Mouse (Mus musculus) E14TG2a.4 (cell line): ENCODE data around the gene Rab40b.

Source experiments
- CTCF ChIP-seq: conservative IDR thresholded peaks from 2 replicates; pipeline ENCODE4 v1.5.1; 2014; ENCODE audit warnings: low read length
- NANOG ChIP-seq: IDR thresholded peaks from 2 replicates; pipeline ENCODE4 v1.6.1; 2014; ENCODE audit warnings: borderline replicate concordance, low read length, mixed read lengths
- POU5F1 ChIP-seq: IDR thresholded peaks from 2 replicates; pipeline ENCODE4 v1.6.1; 2014; ENCODE audit warnings: low read length, borderline replicate concordance

DNA sequence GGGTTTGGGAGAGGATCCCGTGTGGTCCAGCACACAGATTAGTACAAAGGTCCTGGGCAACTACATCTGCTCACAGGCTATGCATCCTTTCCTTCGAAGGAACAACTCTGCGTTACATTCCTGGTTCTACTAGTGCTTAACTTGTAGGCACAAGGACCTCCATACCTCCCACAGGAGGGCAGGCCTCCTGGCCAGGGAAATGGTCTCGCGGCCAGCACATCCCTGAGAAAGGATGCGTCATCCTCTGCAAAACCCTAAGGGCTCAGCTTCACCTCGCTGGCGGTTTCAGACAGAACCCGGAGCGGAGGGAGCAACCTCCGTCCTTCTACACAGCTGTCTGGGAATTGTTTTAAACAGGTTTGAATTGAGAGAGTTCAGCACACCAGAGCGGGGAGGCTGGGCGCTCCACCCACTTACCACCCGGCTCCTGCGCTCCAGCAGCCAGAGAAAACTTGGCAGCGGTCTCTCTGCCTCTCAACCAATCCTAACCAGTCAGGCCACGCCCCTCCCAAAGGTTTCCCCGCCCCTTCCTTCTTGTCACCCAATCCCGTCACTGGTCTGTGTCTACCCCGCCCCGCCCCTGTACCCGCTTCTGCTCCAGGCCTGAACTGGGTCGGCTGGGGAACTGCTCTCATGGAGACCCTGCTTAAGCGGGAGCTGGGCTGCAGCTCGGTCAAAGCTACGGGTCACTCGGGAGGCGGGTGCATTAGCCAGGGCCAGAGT, 32.9 kb upstream of the Rab40b start, which contains the start of gene Fn3krp:
- TF ChIP-seq CTCF (no peak), NANOG (no peak), POU5F1 (no peak)
